Mouse (Mus musculus): ENCODE results near the gene Cadm4. TPM values are rescaled to one million over a fixed set of nuclear protein-coding genes. Genes with fewer than 3 reads are reported as not detected.

Cadm4 gene
- total and polyA plus RNA-seq, 3 experiments, result 0.16 to 0.59 (median 0.36) TPM

GRCm38 (mm10) chr7:24479685-24480084 lies 2.1 kb upstream of the Cadm4 start:
- Histone ChIP-seq H3K27me3 (replicated peaks) (peaks cover 69% of the 10 kb centered on the region), H3K36me3 (replicated peaks in 1 of 2; ENCODE audit: control insufficient read depth in 1 of 2, insufficient read depth in 1 of 2, low read length in 1 of 2) (no peaks in the 10 kb centered on the region), H3K4me2 (ENCODE audit: insufficient read depth, low read depth, poor library complexity, severe bottlenecking) (no peak overlapping the region), H3K4me3 (replicated peaks in 1 of 3; ENCODE audit: low read depth in 2 of 3, low read length in 2 of 3, poor library complexity in 1 of 3) (no peak overlapping the region), H3K79me2 (replicated peaks; ENCODE audit: control insufficient read depth, extremely low read depth, insufficient read depth, poor library complexity, severe bottlenecking) (no peaks in the 10 kb centered on the region), H3K9me3 (replicated peaks; ENCODE audit: low read length) (peaks cover 19% of the 10 kb centered on the region), H3K9ac (ENCODE audit: insufficient read depth, low read depth) (no peak overlapping the region), H3K27ac (ENCODE audit: insufficient read depth, low read depth) (no peak overlapping the region), H3K4me1 (ENCODE audit: control insufficient read depth in 1 of 2, insufficient read depth in 2 of 2) (peaks cover 7 to 9% of the 10 kb centered on the region in 2 experiments)
- dilution Hi-C loops (cut with MboI; ENCODE audit: extremely low pct_ligation_motif_present, extremely low pct_unique_long_range_greater_than_20kb, low sequenced_read_pairs) (no loop called here), in situ Hi-C loops (cut with MboI; ENCODE audit: low pct_ligation_motif_present, low pct_unique_long_range_greater_than_20kb, low sequenced_read_pairs) (loop anchor here (10.0 kb wide), 1 partner anchor 175 kb away; no protein-coding TSS in a partner anchor)
- DNase-seq (ENCODE audit: extremely low read depth), result no peak
- TF ChIP-seq TBP (conservative IDR thresholded peaks at IDR 0.05; ENCODE audit: low read depth, low read length) (no peak), IRF4 (IDR thresholded peaks at IDR 0.05; ENCODE audit: low read depth, low read length) (no peak), ETS1 (conservative IDR thresholded peaks at IDR 0.05; ENCODE audit: low read depth, low read length) (no peak), JUND (conservative IDR thresholded peaks at IDR 0.05; ENCODE audit: low read depth, low read length) (no peak), CTCF (conservative IDR thresholded peaks at IDR 0.05 in 1 of 2, IDR thresholded peaks at IDR 0.05 in 1 of 2; ENCODE audit: low read depth in 2 of 2, low read length in 2 of 2) (no peak), ZNF384 (IDR thresholded peaks at IDR 0.05; ENCODE audit: low read depth, low read length) (no peak)

GRCm38 (mm10) chr7:24480121-24480941 lies 1.5 kb upstream of the Cadm4 start:
- Histone ChIP-seq H3K27me3 (replicated peaks) (peaks cover 74% of the 10 kb centered on the region), H3K79me2 (replicated peaks; ENCODE audit: control insufficient read depth, extremely low read depth, insufficient read depth, poor library complexity, severe bottlenecking) (no peaks in the 10 kb centered on the region), H3K9me3 (replicated peaks; ENCODE audit: low read length) (peaks cover 19% of the 10 kb centered on the region), H3K4me1 (ENCODE audit: control insufficient read depth in 1 of 2, insufficient read depth in 2 of 2) (peaks cover 7 to 9% of the 10 kb centered on the region in 2 experiments), H3K4me3 (replicated peaks in 1 of 3; ENCODE audit: low read depth in 2 of 3, low read length in 2 of 3, poor library complexity in 1 of 3) (no peak overlapping the region), H3K27ac (ENCODE audit: insufficient read depth, low read depth) (no peak overlapping the region), H3K36me3 (replicated peaks in 1 of 2; ENCODE audit: control insufficient read depth in 1 of 2, insufficient read depth in 1 of 2, low read length in 1 of 2) (no peaks in the 10 kb centered on the region), H3K4me2 (ENCODE audit: insufficient read depth, low read depth, poor library complexity, severe bottlenecking) (0 out of 2 replicates have a peak overlapping the region, but pooled peaks have one; percentile 4), H3K9ac (ENCODE audit: insufficient read depth, low read depth) (no peak overlapping the region)
- dilution Hi-C loops (cut with MboI; ENCODE audit: extremely low pct_ligation_motif_present, extremely low pct_unique_long_range_greater_than_20kb, low sequenced_read_pairs) (no loop called here), in situ Hi-C loops (cut with MboI; ENCODE audit: low pct_ligation_motif_present, low pct_unique_long_range_greater_than_20kb, low sequenced_read_pairs) (no loop called here)
- no peak for DNase-seq (ENCODE audit: extremely low read depth)
- TF ChIP-seq BHLHE40 (IDR thresholded peaks at IDR 0.05; ENCODE audit: low read depth, low read length) (peak; percentile 24; the same call in 1 of the 2 replicates), MAX (IDR thresholded peaks at IDR 0.05; ENCODE audit: low read length) (0 out of 2 replicates have a peak, but pooled peaks have one; percentile 30), PAX5 (IDR thresholded peaks at IDR 0.05; ENCODE audit: low read length) (no peak), USF1 (IDR thresholded peaks at IDR 0.05; ENCODE audit: low read depth, low read length) (no peak), JUND (conservative IDR thresholded peaks at IDR 0.05; ENCODE audit: low read depth, low read length) (no peak), RAD21 (IDR thresholded peaks at IDR 0.05; ENCODE audit: low read depth, low read length) (no peak)

- dilution Hi-C loops (cut with MboI; ENCODE audit: extremely low pct_ligation_motif_present, extremely low pct_unique_long_range_greater_than_20kb, low sequenced_read_pairs), result no loop called here
- no peak overlapping the region for H3K4me3 ChIP-seq (replicated peaks in 1 of 3; ENCODE audit: low read depth in 2 of 3, low read length in 2 of 3, poor library complexity in 1 of 3)
Measured at GRCm38 (mm10) chr7:24480986-24481473, 793 bp upstream of the Cadm4 start.

More at GRCm38 (mm10) chr7:24480986-24481473, 793 bp upstream of the Cadm4 start:
- in situ Hi-C loops (cut with MboI; ENCODE audit: low pct_ligation_motif_present, low pct_unique_long_range_greater_than_20kb, low sequenced_read_pairs), result no loop called here
- Histone ChIP-seq H3K36me3 (replicated peaks in 1 of 2; ENCODE audit: control insufficient read depth in 1 of 2, insufficient read depth in 1 of 2, low read length in 1 of 2) (no peaks in the 10 kb centered on the region), H3K27me3 (replicated peaks) (peaks cover 81% of the 10 kb centered on the region), H3K27ac (ENCODE audit: insufficient read depth, low read depth) (no peak overlapping the region), H3K4me1 (ENCODE audit: control insufficient read depth in 1 of 2, insufficient read depth in 2 of 2) (peaks cover 7 to 9% of the 10 kb centered on the region in 2 experiments), H3K9me3 (replicated peaks; ENCODE audit: low read length) (peaks cover 19% of the 10 kb centered on the region), H3K9ac (ENCODE audit: insufficient read depth, low read depth) (no peak overlapping the region), H3K79me2 (replicated peaks; ENCODE audit: control insufficient read depth, extremely low read depth, insufficient read depth, poor library complexity, severe bottlenecking) (no peaks in the 10 kb centered on the region), H3K4me2 (ENCODE audit: insufficient read depth, low read depth, poor library complexity, severe bottlenecking) (no peak overlapping the region)
- DNase-seq (ENCODE audit: extremely low read depth), result no peak
- TF ChIP-seq MXI1 (IDR thresholded peaks at IDR 0.05; ENCODE audit: low read depth, low read length), result no peak
- no peak for TF ChIP-seq ZNF384 (IDR thresholded peaks at IDR 0.05; ENCODE audit: low read depth, low read length)
- TF ChIP-seq MYC (IDR thresholded peaks at IDR 0.05; ENCODE audit: low read depth, low read length), result no peak
- no peak for TF ChIP-seq USF2 (conservative IDR thresholded peaks at IDR 0.05; ENCODE audit: low read depth, low read length)
- TF ChIP-seq JUN (IDR thresholded peaks at IDR 0.05; ENCODE audit: insufficient read depth, low read depth, low read length), result no peak
- no peak for TF ChIP-seq MEF2A (IDR thresholded peaks at IDR 0.05; ENCODE audit: borderline replicate concordance, low read depth, low read length)
- TF ChIP-seq JUND (conservative IDR thresholded peaks at IDR 0.05; ENCODE audit: low read depth, low read length), result no peak
- no peak for TF ChIP-seq PAX5 (IDR thresholded peaks at IDR 0.05; ENCODE audit: low read length)
- TF ChIP-seq USF1 (IDR thresholded peaks at IDR 0.05; ENCODE audit: low read depth, low read length), result no peak
